Mouse (Mus musculus): ENCODE measurements around the gene Nfe2. TPM values are rescaled to one million over a fixed set of nuclear protein-coding genes. Genes with fewer than 3 reads are reported as not detected.
A peak's percentile ranks its signal among the peaks of the same experiment; 100 is the strongest.

The Nfe2 gene
- 0.43 and 0.88 TPM in 2 replicates for polyA plus RNA-seq (2015; fragmentation: Nextera tagmentation; extraction: Ambion mirVana)

GRCm38 (mm10) chr15:103257790-103258728 is at the start of gene Nfe2:
Nfe2 (minus strand) TSS chr15:103258403.

GRCm38 (mm10) chr15:103272419-103273279 is 14.4 kb upstream of the Nfe2 start, which contains the start of gene Copz1:
Copz1 (plus strand) TSS chr15:103272714.

GRCm38 (mm10) chr15:103240160-103241028 is 17.8 kb downstream of the Nfe2 start, which contains the start of gene Hnrnpa1:
Hnrnpa1 (plus strand) TSS chr15:103240432.

GRCm38 (mm10) chr15:103239685-103240159 is 18.5 kb downstream of the Nfe2 start, which contains the start of gene Cbx5:
Cbx5 (minus strand) TSS chr15:103239816.

MicroRNA genes within 50 kb of the gene (microRNA counts, 519-probe panel; counts per million panel counts)
- microRNA mmu-miR-148b: 4,953 counts per million, percentile 57 among the panel's probes with 10 or more counts

Small RNA genes lying within 50 kb of the gene (microRNA-seq; reads per million reads assigned to microRNA genes)
- 286 reads per million, percentile 59 among the genes with 10 or more reads in this experiment for gene Mir148b

Other genes starting within 250 kb of the Nfe2 start
- gene Hoxc4, start 239.5 kb downstream of the Nfe2 start, polyA plus RNA-seq (2015; fragmentation: Nextera tagmentation; extraction: Ambion mirVana): 10.9 and 19.8 TPM in 2 replicates
- gene Smug1, start 91.3 kb downstream of the Nfe2 start, polyA plus RNA-seq (2015; fragmentation: Nextera tagmentation; extraction: Ambion mirVana): 9.8 and 10.9 TPM in 2 replicates
- 78.9 and 85.6 TPM in 2 replicates for gene Cbx5, start 18.6 kb downstream of the Nfe2 start, polyA plus RNA-seq (2015; fragmentation: Nextera tagmentation; extraction: Ambion mirVana)
- gene Hnrnpa1, start 18.0 kb downstream of the Nfe2 start, polyA plus RNA-seq (2015; fragmentation: Nextera tagmentation; extraction: Ambion mirVana): 397 and 427 TPM in 2 replicates
- 157 and 169 TPM in 2 replicates for gene Copz1, start 14.3 kb upstream of the Nfe2 start, polyA plus RNA-seq (2015; fragmentation: Nextera tagmentation; extraction: Ambion mirVana)
- 0.65 and 0.93 TPM in 2 replicates for gene Gpr84, start 52.2 kb upstream of the Nfe2 start, polyA plus RNA-seq (2015; fragmentation: Nextera tagmentation; extraction: Ambion mirVana)
- gene Zfp385a, start 81.7 kb upstream of the Nfe2 start, polyA plus RNA-seq (2015; fragmentation: Nextera tagmentation; extraction: Ambion mirVana): 25.7 and 27.6 TPM in 2 replicates
- gene Itga5, start 108.4 kb upstream of the Nfe2 start, polyA plus RNA-seq (2015; fragmentation: Nextera tagmentation; extraction: Ambion mirVana): 3.8 and 4.8 TPM in 2 replicates
- 0.32 TPM in 1 of 2 replicates, not detected in the other for gene Gtsf1, start 172.1 kb upstream of the Nfe2 start, polyA plus RNA-seq (2015; fragmentation: Nextera tagmentation; extraction: Ambion mirVana)
- 0.33 and 0.44 TPM in 2 replicates for gene Gtsf2, start 190.1 kb upstream of the Nfe2 start, polyA plus RNA-seq (2015; fragmentation: Nextera tagmentation; extraction: Ambion mirVana)
- gene Nckap1l, start 195.4 kb upstream of the Nfe2 start, polyA plus RNA-seq (2015; fragmentation: Nextera tagmentation; extraction: Ambion mirVana): 2.1 TPM in 2 replicates
- 69.6 and 72.0 TPM in 2 replicates for gene Pde1b, start 244.6 kb upstream of the Nfe2 start, polyA plus RNA-seq (2015; fragmentation: Nextera tagmentation; extraction: Ambion mirVana)